Mouse (Mus musculus) olfactory bulb, adult 2 months (tissue): ENCODE results near the gene Cdh16.

Experiments
- CTCF ChIP-seq: fragments of 200-500 bp; IDR thresholded peaks from 2 replicates; pipeline ENCODE4 v1.5.1; 2012; ENCODE audit warnings: low read depth, mild to moderate bottlenecking, low read length, moderate library complexity; ENCODE audit not compliant: insufficient read depth
- POLR2A ChIP-seq: fragments of 200-500 bp; IDR thresholded peaks from 2 replicates; pipeline ENCODE4 v1.6.1; 2012; ENCODE audit warnings: mild to moderate bottlenecking, low read depth, low read length, moderate library complexity; ENCODE audit not compliant: insufficient read depth

DNA sequence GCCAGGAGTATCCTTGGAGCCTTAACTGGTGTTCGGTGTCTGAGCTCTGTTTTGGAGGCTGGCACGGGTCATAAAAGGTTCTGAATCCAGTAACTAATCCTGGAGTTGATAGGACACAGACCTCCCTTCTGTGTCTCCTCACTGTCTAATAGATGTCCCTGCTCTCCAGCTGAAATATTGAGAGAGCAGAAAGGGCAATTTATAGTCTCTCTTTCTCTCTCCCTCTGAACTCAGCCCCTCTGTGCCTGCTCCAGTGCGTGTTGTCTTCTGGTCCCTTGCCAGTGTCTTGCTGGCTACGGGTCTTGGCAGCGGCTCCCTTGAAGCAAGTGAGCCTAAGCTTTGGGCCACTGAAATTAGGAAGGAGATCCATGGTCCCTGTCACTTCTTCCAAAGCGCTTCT, 26.5 kb downstream of the Cdh16 start:
- no peak for TF ChIP-seq CTCF
- TF ChIP-seq POLR2A = no peak
